In genomic region chr6:83456131-83456983, GRCm38 (mm10) we compare ENCODE assay signal across 8 mouse cellular contexts. TPM values are rescaled to one million over a fixed set of nuclear protein-coding genes. Genes with fewer than 3 reads are reported as not detected.
A peak's percentile ranks its signal among the peaks of the same experiment; 100 is the strongest.
DNase-seq lines count a peak whose midpoint lies in the region; ATAC-seq and TF ChIP-seq lines count a peak whose summit lies in the region.

No protein-coding gene starts in this region.

- H3K27ac ChIP-seq in heart, embryonic 14.5 days (replicated peaks in 1 of 2; ENCODE audit: control insufficient read depth in 1 of 2, insufficient read depth in 1 of 2, low read depth in 2 of 2, low read length in 2 of 2), result peak overlapping the region; percentile 75 to 91
- peak overlapping the region; percentile 97 for H3K27ac ChIP-seq in kidney, postnatal 0 days
- peak overlapping the region; percentile 92 for H3K27ac ChIP-seq in lung, postnatal 0 days (ENCODE audit: low read length)
- no peak overlapping the region for H3K27ac ChIP-seq in olfactory bulb, adult 2 months (ENCODE audit: insufficient read depth, low read depth, low read length)

- peak; percentile 26; the same call in 1 of the 2 replicates for TF ChIP-seq CTCF in kidney, postnatal 0 days (IDR thresholded peaks at IDR 0.05; ENCODE audit: low read depth)
- TF ChIP-seq CTCF in lung, postnatal 0 days (IDR thresholded peaks at IDR 0.05), result peak; percentile 53
- TF ChIP-seq CTCF in olfactory bulb, adult 2 months (IDR thresholded peaks at IDR 0.05; ENCODE audit: insufficient read depth, low read depth, low read length), result no peak

- peak; percentile 69 for ATAC-seq in CD4-positive, CD25-positive, alpha-beta regulatory T cell, adult 4 months
- ATAC-seq in erythroblast, adult 5-6 weeks (replicated peaks; ENCODE audit: low FRiP score, poor library complexity, severe bottlenecking), result peak; percentile 50
- ATAC-seq in heart, embryonic 14.5 days (ENCODE audit: insufficient number of reproducible peaks, insufficient read depth, low FRiP score, low read depth), result peak; percentile 73
- ATAC-seq in kidney, postnatal 0 days (replicated peaks; ENCODE audit: low FRiP score, low read depth), result peak; percentile 82
- ATAC-seq in lung, postnatal 0 days, result peak; percentile 85

- H3K27me3 ChIP-seq in heart, embryonic 14.5 days (ENCODE audit: control insufficient read depth, insufficient read depth, low read length), result no peaks in the 10 kb centered on the region
- H3K27me3 ChIP-seq in kidney, postnatal 0 days (ENCODE audit: insufficient read depth, low read length), result no peaks in the 10 kb centered on the region
- no peaks in the 10 kb centered on the region for H3K27me3 ChIP-seq in lung, postnatal 0 days (replicated peaks; ENCODE audit: insufficient read depth, low read length)

- H3K9me3 ChIP-seq in heart, embryonic 14.5 days (ENCODE audit: control insufficient read depth, low read length), result no peaks in the 10 kb centered on the region
- H3K9me3 ChIP-seq in kidney, postnatal 0 days (replicated peaks; ENCODE audit: low read length), result no peaks in the 10 kb centered on the region
- H3K9me3 ChIP-seq in lung, postnatal 0 days (ENCODE audit: low read length), result no peaks in the 10 kb centered on the region

- H3K4me2 ChIP-seq in heart, embryonic 14.5 days (ENCODE audit: low read length), result peak overlapping the region; percentile 75
- peak overlapping the region; percentile 83 for H3K4me2 ChIP-seq in kidney, postnatal 0 days (ENCODE audit: low read length)
- peak overlapping the region; percentile 74 for H3K4me2 ChIP-seq in lung, postnatal 0 days (replicated peaks; ENCODE audit: low read depth, low read length)

- peak overlapping the region; percentile 78 to 87 for H3K4me3 ChIP-seq in heart, embryonic 14.5 days (ENCODE audit: control insufficient read depth in 1 of 2, insufficient read depth in 1 of 2, low read depth in 1 of 2, low read length in 2 of 2)
- peak overlapping the region; percentile 79 for H3K4me3 ChIP-seq in kidney, postnatal 0 days (replicated peaks; ENCODE audit: low read depth, low read length)
- peak overlapping the region; percentile 76 for H3K4me3 ChIP-seq in lung, postnatal 0 days (ENCODE audit: low read depth, low read length)
- H3K4me3 ChIP-seq in olfactory bulb, adult 2 months (ENCODE audit: insufficient read depth, low read depth, low read length), result peak overlapping the region; percentile 77

- H3K9ac ChIP-seq in heart, embryonic 14.5 days (ENCODE audit: low read length), result peak overlapping the region; percentile 96
- peak overlapping the region; percentile 95 for H3K9ac ChIP-seq in kidney, postnatal 0 days (ENCODE audit: low read depth, low read length)
- peak overlapping the region; percentile 79 for H3K9ac ChIP-seq in lung, postnatal 0 days (replicated peaks; ENCODE audit: low read depth)

- peak; percentile 26; the same call in 1 of the 2 replicates for TF ChIP-seq POLR2A in olfactory bulb, adult 2 months (IDR thresholded peaks at IDR 0.05; ENCODE audit: insufficient read depth, low read depth, low read length)

- peak; percentile 84 to 91 for DNase-seq in adrenal gland, postnatal 36 days
- DNase-seq in kidney, postnatal 0 days (ENCODE audit: low spot score), result peak; percentile 82
- DNase-seq in lung, postnatal 0 days (ENCODE audit: low spot score), result peak; percentile 86
- peak; percentile 71 to 73 for DNase-seq in thymus, postnatal 10 days (ENCODE audit: low spot score in 2 of 2)

- H3K4me1 ChIP-seq in heart, embryonic 14.5 days (ENCODE audit: control insufficient read depth in 2 of 2, insufficient read depth in 2 of 2, low read length in 2 of 2), result peaks cover 44 to 49% of the 10 kb centered on the region in 2 experiments
- peaks cover 42% of the 10 kb centered on the region for H3K4me1 ChIP-seq in kidney, postnatal 0 days (replicated peaks; ENCODE audit: insufficient read depth, low read length)
- H3K4me1 ChIP-seq in lung, postnatal 0 days (ENCODE audit: insufficient read depth, low read depth, low read length), result peaks cover 40% of the 10 kb centered on the region
- peaks cover 41% of the 10 kb centered on the region for H3K4me1 ChIP-seq in olfactory bulb, adult 2 months (ENCODE audit: control insufficient read depth, insufficient read depth, low read length)

- no peak for TF ChIP-seq EP300 in lung, postnatal 0 days (IDR thresholded peaks at IDR 0.05)

- peaks cover 11% of the 10 kb centered on the region; the same call in 1 of the 2 replicates for H3K36me3 ChIP-seq in heart, embryonic 14.5 days (ENCODE audit: control insufficient read depth, insufficient read depth, low read length)
- H3K36me3 ChIP-seq in kidney, postnatal 0 days (ENCODE audit: insufficient read depth, low read length), result no peaks in the 10 kb centered on the region
- H3K36me3 ChIP-seq in lung, postnatal 0 days (ENCODE audit: insufficient read depth, low read length), result no peaks in the 10 kb centered on the region

- WGBS in heart, embryonic 14.5 days, result under 1% methylated on average over 54 of the region's 105 CpGs
- WGBS in kidney, postnatal 0 days, result 1% methylated on average over 58 of the region's 105 CpGs
- WGBS in lung, postnatal 0 days, result 0% methylated on average over 28 of the region's 105 CpGs
- under 1% methylated on average over 91 of the region's 105 CpGs for WGBS in olfactory bulb, adult 2 months

RNA-seq across cellular contexts. Expression of gene Tet3, which starts 2.5 kb away (rescaled TPM):
- polyA plus RNA-seq in CD4-positive, CD25-positive, alpha-beta regulatory T cell, adult 4 months (2017; shearing (Covaris generic)), result 10 to 100 TPM; 18.5 to 20.8 TPM
- 10 to 100 TPM; 25.2 to 38.5 TPM for total RNA-seq in adrenal gland, postnatal 36 days (2021)
- total RNA-seq in erythroblast, adult 5-6 weeks (2015; ENCODE audit: low replicate concordance), result 29.6 and 35.1 TPM in 2 replicates
- total RNA-seq in erythroblast, adult 5-6 weeks (2017; ENCODE audit: low replicate concordance), result 24.9 and 25.5 TPM in 2 replicates
- polyA plus RNA-seq in heart, embryonic 14.5 days (2014; fragmentation: Nextera tagmentation; extraction: Ambion mirVana), result 22.8 and 28.9 TPM in 2 replicates
- 32.3 and 33.0 TPM in 2 replicates for polyA plus RNA-seq in kidney, postnatal 0 days (2015; fragmentation: Nextera tagmentation; extraction: Ambion mirVana)
- 30.0 and 30.5 TPM in 2 replicates for polyA plus RNA-seq in lung, postnatal 0 days (2015; fragmentation: Nextera tagmentation; extraction: Ambion mirVana)
- polyA plus RNA-seq in olfactory bulb, adult 2 months (2012; ENCODE audit: insufficient read depth, insufficient read length, low replicate concordance, missing spikeins), result 65.6 and 107 TPM in 2 replicates

RNA-seq across cellular contexts. Expression of gene Dguok, which starts 50.4 kb away (rescaled TPM):
- 10 to 100 TPM; 91.3 to 93.4 TPM for polyA plus RNA-seq in CD4-positive, CD25-positive, alpha-beta regulatory T cell, adult 4 months (2017; shearing (Covaris generic))
- 10 to 100 TPM; 44.5 to 47.5 TPM for total RNA-seq in adrenal gland, postnatal 36 days (2021)
- total RNA-seq in erythroblast, adult 5-6 weeks (2015; ENCODE audit: low replicate concordance), result 20.7 and 23.1 TPM in 2 replicates
- total RNA-seq in erythroblast, adult 5-6 weeks (2017; ENCODE audit: low replicate concordance), result 22.9 and 25.4 TPM in 2 replicates
- 51.2 and 59.1 TPM in 2 replicates for polyA plus RNA-seq in heart, embryonic 14.5 days (2014; fragmentation: Nextera tagmentation; extraction: Ambion mirVana)
- polyA plus RNA-seq in kidney, postnatal 0 days (2015; fragmentation: Nextera tagmentation; extraction: Ambion mirVana), result 73.0 and 75.5 TPM in 2 replicates
- polyA plus RNA-seq in lung, postnatal 0 days (2015; fragmentation: Nextera tagmentation; extraction: Ambion mirVana), result 71.8 and 75.3 TPM in 2 replicates
- polyA plus RNA-seq in olfactory bulb, adult 2 months (2012; ENCODE audit: insufficient read depth, insufficient read length, low replicate concordance, missing spikeins), result not detected in 2 replicates
